Mouse (Mus musculus): ENCODE results near the gene Nutm1.

Nutm1 gene

DNA sequence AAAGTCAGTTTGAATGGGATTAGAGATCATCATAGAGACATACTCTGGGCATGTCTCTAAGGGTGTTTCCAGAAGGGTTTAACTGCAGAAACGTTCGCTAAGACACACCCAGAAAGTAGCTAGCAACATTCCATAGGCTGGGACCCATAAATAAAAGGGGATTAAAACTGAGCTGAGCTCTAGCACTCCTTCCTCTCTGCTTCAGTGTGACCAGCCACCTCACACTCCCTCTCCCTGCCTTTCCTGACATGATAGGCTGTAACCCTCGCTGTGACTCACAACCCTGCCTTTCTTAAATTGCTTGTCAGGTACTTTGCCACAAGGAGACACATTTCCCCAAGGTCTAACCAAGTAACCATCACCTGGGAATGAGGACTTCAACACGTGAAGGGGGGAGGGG, 21.1 kb downstream of the Nutm1 start:
- ChIA-PET POLR2A (interaction anchor here in 2 of 4 experiments (0.7 to 3.4 kb wide), 7 partner anchors 14 to 130 kb away, joined by 3 to 29 read pairs (median 15); partner anchors contain the start of genes Gm21985 (in 2 of the 2), Nop10 (in 2 of the 2), Slc12a6 (in 2 of the 2) and Emc4 (in 1 of the 2)), CTCF (no interaction called here)

- ChIA-PET CTCF (interaction anchor here in 1 of 4 experiments (0.6 to 1.1 kb wide), 2 partner anchors 26 to 103 kb away, joined by 3 to 5 read pairs; no protein-coding TSS in a partner anchor), POLR2A (interaction anchor here in 2 of 4 experiments (0.7 to 0.8 kb wide), 4 partner anchors 62 to 218 kb away, joined by 3 to 7 read pairs (median 4); partner anchors contain the start of gene Emc7 (in 1 of the 2))
Measured at GRCm38 (mm10) chr2:112236620-112237019, 22.5 kb downstream of the Nutm1 start.

GRCm38 (mm10) chr2:112232623-112233022, 26.5 kb downstream of the Nutm1 start:
- CTCF ChIA-PET: no interaction called here
- POLR2A ChIA-PET: no interaction called here

DNA sequence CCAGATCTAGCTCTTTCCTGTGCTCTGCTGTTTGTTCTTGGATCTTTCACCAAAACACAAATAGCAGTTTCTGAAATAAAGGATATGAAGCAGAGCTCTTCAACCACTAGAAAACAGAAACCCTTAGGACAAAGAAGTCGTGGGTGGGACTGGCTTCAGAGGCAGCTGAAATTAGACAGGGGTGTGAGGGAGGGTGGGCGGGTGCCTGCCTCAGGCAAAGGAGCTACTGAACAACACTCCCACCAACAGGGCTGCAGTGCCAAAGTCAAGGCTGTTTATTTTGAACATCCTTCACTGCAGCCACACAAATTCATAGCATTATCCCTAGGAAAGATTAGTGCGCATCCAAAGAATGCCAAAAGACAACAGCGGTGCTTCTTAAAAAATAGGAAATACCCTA, 34.7 kb downstream of the Nutm1 start:
- POLR2A ChIA-PET: interaction anchor here in 1 of 4 experiments (0.7 to 1.0 kb wide), 3 partner anchors 9 to 230 kb away, joined by 3 to 4 read pairs (median 4); partner anchors contain the start of gene Emc7
- CTCF ChIA-PET: interaction anchor here in 1 of 4 experiments (0.5 to 0.6 kb wide), 2 partner anchors 36 to 160 kb away, joined by 5 to 13 read pairs; no protein-coding TSS in a partner anchor

- CTCF ChIA-PET: interaction anchor here in 1 of 4 experiments (0.8 kb wide), 1 partner anchor 23 kb away, joined by 3 read pairs; no protein-coding TSS in a partner anchor
- POLR2A ChIA-PET: interaction anchor here in 1 of 4 experiments (0.5 kb wide), 1 partner anchor 39 kb away, joined by 4 read pairs; no protein-coding TSS in a partner anchor
Measured at GRCm38 (mm10) chr2:112222607-112223006, 36.5 kb downstream of the Nutm1 start.

GRCm38 (mm10) chr2:112220880-112221279, 38.2 kb downstream of the Nutm1 start:
- ChIA-PET CTCF (no interaction called here), POLR2A (interaction anchor here in 1 of 4 experiments (0.6 kb wide), 1 partner anchor 44 kb away, joined by 3 read pairs; no protein-coding TSS in a partner anchor)

- ChIA-PET POLR2A (interaction anchor here in 1 of 4 experiments (0.7 kb wide), 1 partner anchor 512 kb away, joined by 3 read pairs; no protein-coding TSS in a partner anchor), CTCF (interaction anchor here in 1 of 4 experiments (1.6 kb wide), 1 partner anchor 21 kb away, joined by 4 read pairs; the partner anchor contains the start of gene Lpcat4)
Measured at GRCm38 (mm10) chr2:112217614-112218013, 41.5 kb downstream of the Nutm1 start.

GRCm38 (mm10) chr2:112215977-112216376, 43.1 kb downstream of the Nutm1 start:
- POLR2A ChIA-PET: no interaction called here
- CTCF ChIA-PET: no interaction called here

GRCm38 (mm10) chr2:112210699-112211098, 48.4 kb downstream of the Nutm1 start:
- POLR2A ChIA-PET: interaction anchor here in 1 of 4 experiments (0.6 kb wide), 1 partner anchor 250 kb away, joined by 8 read pairs; no protein-coding TSS in a partner anchor
- CTCF ChIA-PET: interaction anchor here in 2 of 4 experiments (0.8 to 1.6 kb wide), 2 partner anchors 14 kb away, joined by 3 to 5 read pairs; no protein-coding TSS in a partner anchor

- CTCF ChIA-PET: interaction anchor here in 2 of 4 experiments (0.8 to 1.6 kb wide), 2 partner anchors 13 to 14 kb away, joined by 3 to 5 read pairs; no protein-coding TSS in a partner anchor
- POLR2A ChIA-PET: interaction anchor here in 1 of 4 experiments (0.6 kb wide), 1 partner anchor 251 kb away, joined by 8 read pairs; no protein-coding TSS in a partner anchor
Measured at GRCm38 (mm10) chr2:112210142-112210541, 48.9 kb downstream of the Nutm1 start.

DNA sequence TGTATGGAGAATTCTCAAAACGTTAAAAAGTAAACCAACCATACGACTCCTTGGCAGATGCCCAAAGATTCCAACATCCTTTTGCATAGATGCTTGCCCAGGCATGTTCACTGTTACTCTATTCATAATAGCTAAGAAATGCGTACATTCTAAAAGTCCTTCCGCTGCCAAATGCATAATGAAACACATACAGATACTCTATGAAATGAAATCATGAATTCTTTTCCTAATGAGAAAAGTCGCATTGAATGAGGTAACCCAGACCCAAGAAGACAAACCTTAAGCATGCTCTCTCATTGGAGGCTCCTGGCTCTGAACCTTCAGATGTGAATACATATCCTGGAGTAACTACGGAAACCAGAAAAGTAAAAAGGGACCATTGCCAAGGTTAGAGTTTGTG, 56.0 kb downstream of the Nutm1 start:
- CTCF ChIA-PET: no interaction called here
- POLR2A ChIA-PET: no interaction called here

All from embryonic stem cell, embryonic (primary cell).